14 mouse cellular contexts compared by ENCODE assay signal in genomic region chr12:81173011-81173410, GRCm38 (mm10).
"Had no signal": no experiment of that assay in that cellular context is flagged by ENCODE, and none has a peak within 500 bp of the region (broad histone marks: within the 10 kb centered on the region; RNA-seq: fewer than 3 reads in every experiment).

No protein-coding gene starts in this region.

- H3K36me3 ChIP-seq: neural tube, embryonic 15.5 days; stomach, embryonic 15.5 days had no signal

- H3K4me1 ChIP-seq: stomach, embryonic 15.5 days had no signal

- H3K4me2 ChIP-seq: neural tube, embryonic 15.5 days; stomach, embryonic 15.5 days had no signal

- H3K9me3 ChIP-seq: neural tube, embryonic 15.5 days; stomach, embryonic 15.5 days had no signal

- H3K27ac ChIP-seq: neural tube, embryonic 15.5 days; stomach, embryonic 15.5 days; stomach, postnatal 0 days had no signal

- DNase-seq: retina, postnatal 1 day; right cerebral cortex, adult 18-20 months; right cerebral cortex, postnatal 14 days; right cerebral cortex, postnatal 25 days; right cerebral cortex, postnatal 4 days; spleen, adult 18-20 months; thymus, adult 2 months; thymus, postnatal 14 days; thymus, postnatal 25 days; thymus, postnatal 36 days; thymus, postnatal 4 days had no signal

- H3K27me3 ChIP-seq: stomach, embryonic 15.5 days had no signal

- H3K4me3 ChIP-seq: neural tube, embryonic 15.5 days; stomach, embryonic 15.5 days had no signal

- H3K9ac ChIP-seq: neural tube, embryonic 15.5 days; stomach, embryonic 15.5 days had no signal
